Mouse (Mus musculus): Measurements from ENCODE around the gene Il12rb2.
A peak's percentile ranks its signal among the peaks of the same experiment; 100 is the strongest.

The Il12rb2 gene

DNA sequence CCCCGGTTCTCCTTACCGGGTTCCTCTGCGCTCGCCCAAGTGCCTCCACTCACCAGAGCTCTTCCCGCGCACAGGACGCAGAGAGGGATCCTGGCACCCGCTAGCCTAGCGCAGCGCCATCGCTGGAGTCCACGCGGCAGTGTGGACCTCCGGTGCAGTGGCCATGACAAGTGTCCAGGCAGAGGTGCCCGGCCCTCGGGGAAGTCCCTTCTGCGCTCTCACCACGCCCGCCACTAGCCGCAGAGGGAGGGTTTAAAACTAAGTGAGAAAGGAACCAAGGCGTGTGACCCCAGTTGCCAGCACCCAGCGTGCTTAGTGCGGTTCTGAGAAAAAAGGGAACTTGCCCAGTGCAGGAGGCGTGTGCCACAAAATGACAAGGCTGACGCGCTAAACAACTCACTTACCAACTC, at the start of gene Il12rb2:
Gene Il12rb2, minus strand, starts transcription at position 207 of the 410 bp plus-strand sequence.
- peak; percentile 3 for DNase-seq

DNA sequence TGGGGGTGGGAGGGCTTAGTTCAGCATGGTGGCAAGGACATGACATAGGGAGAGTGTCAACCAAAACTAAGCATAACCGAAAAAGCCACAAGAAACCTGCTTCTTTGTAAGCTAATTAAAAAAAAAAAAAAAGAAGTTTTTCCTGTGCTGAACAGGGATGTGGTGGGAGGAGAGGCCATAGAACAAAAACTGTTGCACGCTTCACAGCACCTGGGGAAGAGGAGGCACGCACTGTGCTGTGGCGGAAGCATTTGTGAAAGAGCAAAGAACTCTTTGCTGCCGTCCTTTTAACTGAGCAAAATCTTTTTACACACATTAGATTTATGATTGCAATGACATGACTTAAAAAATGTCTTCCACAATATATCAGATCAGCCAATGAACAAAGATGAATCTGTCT, 45.8 kb upstream of the Il12rb2 start:
- DNase-seq = no peak

DNA sequence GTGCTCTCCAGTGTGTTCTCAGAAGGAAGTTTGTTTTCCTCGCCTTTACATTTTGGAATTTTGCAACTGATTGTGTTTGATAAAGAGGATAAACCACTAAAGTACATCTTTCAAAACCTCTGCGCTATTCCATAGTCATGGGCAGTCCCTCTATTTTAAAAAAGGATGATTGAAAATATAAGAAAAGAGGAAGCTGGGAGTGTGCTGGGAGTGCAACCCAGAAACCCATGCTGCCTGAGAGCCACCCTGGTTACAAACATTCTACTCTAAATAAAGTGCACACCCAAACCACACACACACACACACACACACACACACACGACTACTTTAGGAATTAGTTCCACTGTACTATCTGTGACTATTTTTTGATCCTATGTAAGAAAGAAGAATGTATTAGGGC, 40.6 kb upstream of the Il12rb2 start:
- DNase-seq = no peak

DNA sequence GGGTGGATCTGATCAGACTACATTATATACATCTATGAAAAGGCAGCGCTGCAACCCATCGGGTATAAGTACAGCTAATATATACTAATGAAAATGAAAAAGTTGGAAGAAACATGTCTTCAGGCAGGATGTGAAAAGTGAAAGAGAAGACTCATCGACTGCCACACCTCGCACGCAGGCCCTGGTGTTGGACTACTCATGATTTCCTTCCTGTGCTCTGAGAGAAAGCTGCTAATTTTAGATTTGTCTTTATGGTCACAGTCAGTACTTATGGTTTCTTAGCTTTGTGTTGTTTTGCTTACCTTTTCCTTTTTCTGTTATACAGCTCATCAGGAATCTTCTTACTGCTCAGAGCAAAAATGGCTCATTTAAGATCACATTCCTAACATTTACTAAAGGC, 39.3 kb upstream of the Il12rb2 start:
- no peak for DNase-seq

DNA sequence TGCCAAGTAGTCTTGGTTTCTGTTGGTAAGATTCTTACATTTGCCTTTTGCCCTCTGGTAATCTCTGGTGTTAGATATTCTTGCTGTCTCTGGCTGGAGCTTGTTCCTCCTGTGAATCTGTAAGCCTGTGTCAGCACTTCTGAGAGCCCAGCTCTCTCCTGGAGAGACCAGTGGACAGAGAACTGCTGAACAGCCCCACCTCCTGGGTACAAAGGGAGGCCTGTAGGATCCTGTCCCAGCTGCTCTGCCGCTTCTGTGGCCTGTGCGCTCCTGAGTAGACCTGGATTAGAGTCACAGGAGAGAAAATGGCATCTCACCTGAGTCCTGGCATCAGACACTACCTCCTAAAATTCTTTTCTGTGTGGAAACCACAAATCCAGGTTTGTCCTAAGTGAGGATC, 37.4 kb upstream of the Il12rb2 start:
- no peak for DNase-seq

DNA sequence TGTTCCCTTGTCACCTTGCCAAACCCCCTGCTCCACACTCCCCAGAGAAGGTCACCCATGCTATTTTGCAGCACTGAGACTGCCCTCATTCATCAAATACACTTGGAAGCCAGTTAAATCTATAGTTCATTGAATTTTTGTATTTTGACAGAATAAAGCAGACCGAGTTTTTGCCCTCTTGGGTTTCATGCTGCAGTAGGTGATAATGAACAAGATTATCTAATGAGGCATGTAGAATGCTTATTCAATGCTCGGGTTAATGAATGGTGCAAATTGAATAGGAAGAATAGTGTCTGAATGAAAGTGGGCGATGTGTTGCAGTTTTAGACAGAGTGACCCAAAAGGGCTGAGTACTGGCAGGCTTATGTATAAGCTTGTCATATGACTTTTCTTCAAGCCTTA, 29.3 kb upstream of the Il12rb2 start:
- no peak for DNase-seq

DNA sequence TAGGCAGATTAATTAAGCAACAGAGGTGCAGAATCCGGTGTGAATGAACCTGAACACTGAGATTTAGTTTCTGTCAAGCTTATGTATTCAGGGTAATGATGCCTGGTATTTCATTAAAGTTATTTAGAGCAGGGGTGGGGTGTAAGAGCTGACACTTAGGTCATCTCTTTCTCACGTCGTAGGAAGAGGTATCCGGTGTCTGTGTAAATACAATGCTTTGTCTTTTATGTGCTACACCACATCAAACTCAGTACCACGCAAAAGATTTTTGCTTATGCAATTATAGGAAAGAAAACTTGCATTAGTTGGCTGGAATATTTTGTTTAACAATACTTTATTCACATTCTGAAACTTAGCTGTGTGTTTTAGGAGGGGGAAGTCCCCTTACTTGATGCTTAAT, 23.6 kb upstream of the Il12rb2 start:
- DNase-seq = no peak

DNA sequence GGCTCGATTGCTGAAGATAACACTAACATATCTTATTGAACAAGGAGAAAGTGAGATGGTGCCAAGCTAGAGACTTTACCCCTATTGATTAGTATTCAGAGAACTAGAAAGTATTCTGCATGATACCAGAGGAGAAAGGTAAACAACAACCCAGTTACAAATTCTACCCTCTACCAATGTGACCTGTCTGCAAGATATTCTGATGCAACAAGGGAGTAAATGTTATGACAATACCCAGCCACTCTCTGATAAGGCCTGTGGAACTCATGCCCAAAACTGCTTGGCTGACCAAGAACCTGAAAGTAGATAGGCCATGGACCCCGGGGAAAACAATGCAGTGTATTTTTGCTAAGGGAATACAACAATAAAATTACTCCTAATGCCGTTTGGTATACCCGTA, 10.2 kb downstream of the Il12rb2 start:
- no peak for DNase-seq

DNA sequence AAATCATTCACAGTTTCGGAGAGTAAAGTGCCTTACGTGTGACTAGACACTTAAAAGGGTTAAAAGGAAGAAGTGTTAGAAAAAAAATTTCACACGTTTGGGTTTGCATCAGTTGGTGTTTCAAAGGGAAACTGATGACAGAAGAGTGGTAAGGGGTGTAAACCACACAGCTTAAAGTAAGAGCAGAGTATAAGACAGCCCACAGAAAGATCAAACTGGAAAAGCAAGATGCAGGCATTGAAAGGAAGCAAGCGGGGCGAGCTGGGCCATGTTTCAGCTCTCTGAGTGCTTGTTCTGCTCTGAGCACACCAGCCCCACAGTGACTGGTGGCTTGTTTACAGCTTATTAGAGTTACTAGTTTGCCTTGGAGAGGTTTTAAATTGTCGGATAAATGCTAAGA, 27.9 kb downstream of the Il12rb2 start:
- DNase-seq = no peak

DNA sequence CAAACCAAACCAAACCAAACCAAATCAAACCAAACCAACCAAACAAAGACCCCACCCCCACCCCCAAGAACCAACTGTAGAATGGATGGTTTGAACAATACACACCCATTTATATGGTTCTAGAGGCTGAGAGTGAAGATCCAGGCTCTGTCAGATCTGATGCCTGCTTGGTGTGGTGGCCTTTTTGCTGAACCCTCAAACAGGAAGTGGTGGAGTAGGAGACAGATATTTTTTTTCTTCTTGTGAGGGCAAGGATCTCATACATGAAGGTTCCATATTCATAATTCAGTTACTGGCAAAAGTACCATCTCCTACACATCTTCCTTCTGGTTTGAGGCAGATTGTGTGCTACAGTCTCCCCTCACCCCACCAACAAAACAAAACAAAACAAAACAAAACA, 36.5 kb downstream of the Il12rb2 start:
- DNase-seq = no peak

DNA sequence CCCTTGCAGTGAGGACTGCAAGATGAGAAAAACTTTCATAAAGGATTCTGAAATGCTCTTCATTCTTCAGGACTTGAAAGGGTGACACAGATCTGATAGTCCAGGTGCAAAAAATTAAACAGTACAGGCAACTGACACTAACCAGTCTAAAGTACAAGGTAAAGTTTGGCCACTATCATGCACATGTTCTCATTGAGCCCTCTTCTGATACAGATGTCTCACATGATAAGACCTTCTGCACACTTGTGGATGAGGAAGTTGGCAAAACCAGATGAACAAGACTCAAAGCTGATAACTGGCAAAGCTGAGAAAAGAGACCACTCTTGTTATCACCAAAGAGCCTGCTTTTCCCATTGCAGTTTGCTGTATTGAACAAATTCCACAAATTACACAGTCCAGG, 38.0 kb downstream of the Il12rb2 start:
- no peak for DNase-seq

DNA sequence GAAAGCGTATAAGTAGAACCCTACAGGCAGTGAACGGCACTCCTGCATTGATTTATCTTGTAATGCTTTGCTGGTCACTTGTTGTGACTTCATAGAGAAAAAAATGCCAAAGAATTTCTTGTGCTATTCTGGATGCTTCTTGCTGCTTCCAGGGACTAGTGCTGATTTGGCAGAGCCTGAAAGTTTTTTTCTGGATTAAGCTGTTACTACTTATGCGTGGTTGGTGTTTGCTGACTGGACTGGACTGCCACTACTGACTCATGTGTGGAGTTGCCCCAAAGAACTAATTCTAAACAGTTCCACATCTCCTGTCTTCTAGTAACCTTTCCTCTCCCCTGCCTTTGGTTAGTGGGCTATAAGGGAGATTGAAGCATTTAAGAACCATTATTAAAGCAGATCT, 52.2 kb downstream of the Il12rb2 start:
- no peak for DNase-seq

DNA sequence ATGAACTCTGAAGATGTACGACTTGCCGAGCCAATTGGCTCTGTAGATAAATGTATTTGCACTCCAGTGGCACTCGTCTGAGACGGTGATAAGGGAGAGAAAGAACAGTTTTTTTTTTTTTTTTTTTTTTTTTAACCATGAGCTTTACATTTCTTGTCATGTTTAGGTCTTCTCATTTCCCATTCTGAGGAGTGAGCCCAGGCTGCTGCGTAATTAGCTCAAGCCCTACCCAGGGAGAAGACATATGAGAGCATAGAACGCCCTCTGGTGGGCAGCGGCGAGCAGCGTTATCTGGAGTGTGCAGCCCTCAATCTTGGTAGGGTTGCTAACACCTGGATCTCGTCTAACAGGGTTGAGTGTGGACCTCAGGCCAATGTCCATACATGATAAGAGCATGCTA, 57.5 kb downstream of the Il12rb2 start:
- DNase-seq = peak; percentile 79

DNA sequence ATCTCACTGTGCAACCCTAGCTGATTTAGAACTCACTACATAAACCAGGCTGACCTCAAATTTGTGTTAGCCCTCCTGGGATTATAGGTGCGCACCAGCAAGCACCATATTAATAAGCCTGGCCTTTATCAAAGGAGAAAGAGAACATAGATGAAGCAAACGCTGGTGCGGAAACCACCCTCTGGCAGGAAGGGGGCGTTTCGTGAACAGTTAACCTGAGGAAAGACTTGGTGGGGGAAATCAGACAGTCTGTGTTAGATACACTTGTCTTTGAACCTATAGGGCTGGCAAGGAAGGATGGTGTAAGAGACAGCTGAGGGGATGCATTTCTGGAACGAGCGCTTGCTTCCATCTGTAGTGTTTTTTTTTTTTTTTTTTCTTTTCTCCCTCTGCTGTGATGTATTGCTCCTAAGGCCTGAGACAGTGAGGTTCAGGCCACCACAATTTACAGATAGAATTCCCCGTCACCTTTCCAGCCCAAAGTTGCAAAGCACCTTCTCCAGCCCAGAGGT, 58.1 kb downstream of the Il12rb2 start:
- DNase-seq = no peak

DNA sequence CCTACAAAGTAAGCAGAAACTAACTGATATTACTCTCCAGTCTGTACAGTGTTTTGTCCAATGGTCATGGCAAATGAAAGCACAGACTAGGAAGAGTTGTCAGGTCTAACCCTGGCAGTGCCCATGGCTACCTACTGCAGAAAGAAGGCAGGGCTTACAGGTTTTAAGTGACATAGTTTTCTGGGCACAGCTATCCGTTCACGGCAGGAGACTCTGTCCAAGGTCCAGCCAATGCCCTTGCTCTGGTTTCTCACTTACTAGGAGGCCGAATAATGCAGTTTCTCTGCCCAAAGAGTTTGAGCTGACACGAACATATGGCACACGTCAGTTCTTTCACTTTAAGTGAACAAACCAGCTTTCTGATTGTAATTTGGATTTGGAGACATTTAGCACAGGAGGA, 58.9 kb downstream of the Il12rb2 start:
- DNase-seq = no peak

DNA sequence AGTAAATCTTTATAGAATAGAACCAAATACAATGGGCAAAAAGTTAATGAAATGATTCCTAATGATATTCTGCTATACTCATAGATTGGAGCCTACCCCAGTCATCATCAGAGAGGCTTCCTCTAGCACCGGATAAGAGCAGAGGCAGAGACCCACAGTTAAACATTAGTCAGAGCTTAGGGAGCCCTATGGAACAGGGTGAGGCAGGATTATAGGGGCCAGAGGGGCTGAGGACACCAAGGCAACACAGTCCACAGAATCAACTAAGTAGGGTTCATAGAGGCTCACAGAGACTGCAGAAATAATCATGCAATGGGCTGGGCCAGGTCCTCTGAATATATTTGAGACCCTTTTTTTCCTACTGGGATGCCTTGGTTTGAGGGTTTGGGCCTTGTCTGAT, 61.3 kb downstream of the Il12rb2 start:
- no peak for DNase-seq

DNA sequence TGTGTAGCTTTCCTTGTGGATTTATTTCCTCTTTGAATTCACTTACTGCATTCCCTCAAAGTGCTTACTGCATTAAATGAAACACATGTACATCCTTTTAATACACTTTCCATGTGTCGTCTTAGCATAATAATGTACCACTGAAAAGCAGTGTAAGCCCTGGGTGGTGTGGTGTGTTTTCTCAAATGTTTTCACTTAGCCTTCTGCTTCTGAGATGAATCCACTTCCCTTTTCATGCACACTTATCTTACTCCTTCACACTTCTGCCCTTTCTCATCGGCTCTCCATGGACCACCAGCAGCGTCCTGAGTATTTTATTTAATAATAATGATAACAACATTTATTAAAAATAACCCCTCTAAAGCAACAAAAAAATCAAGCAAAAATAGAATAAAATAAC, 66.2 kb downstream of the Il12rb2 start:
- no peak for DNase-seq

DNA sequence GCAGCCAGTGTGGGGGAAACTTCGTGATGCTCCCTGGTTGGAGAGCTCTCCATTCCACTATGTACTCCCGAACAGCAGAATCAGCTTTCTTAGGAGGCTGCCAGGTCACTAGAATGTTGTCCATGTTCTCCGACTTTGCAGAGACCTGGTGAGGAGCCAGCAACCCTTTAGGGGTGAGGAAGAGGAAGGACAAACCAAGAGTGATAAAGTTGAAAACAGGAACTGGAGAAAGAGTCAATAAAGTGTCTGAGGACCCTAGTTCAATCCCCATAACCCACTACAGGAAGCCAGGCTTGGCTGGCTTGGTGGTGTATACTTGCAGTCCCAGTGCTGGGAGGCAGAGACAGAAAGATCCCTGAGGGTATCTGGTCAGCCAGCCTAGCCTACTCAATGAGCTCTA, 67.0 kb downstream of the Il12rb2 start:
- DNase-seq = no peak

DNA sequence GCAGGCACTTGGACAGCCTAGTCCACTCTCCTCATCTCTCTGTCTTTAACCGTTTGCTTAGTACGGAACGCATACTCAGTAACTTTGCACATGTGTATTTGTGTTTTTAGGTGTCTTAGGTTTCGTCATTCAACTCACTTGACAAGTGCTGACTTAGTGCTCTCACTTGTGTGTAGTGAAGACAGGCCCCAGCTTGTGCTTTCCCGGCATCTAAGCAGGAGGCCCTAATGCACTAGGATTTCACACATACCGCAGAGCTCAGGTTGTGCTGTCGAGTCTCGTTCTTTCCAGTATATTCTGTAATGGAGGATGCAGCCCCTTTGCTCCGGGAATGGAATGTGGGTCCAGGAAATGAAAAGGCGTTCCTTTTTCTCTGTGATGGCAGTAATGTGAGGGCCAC, 72.8 kb downstream of the Il12rb2 start:
- DNase-seq = no peak

DNA sequence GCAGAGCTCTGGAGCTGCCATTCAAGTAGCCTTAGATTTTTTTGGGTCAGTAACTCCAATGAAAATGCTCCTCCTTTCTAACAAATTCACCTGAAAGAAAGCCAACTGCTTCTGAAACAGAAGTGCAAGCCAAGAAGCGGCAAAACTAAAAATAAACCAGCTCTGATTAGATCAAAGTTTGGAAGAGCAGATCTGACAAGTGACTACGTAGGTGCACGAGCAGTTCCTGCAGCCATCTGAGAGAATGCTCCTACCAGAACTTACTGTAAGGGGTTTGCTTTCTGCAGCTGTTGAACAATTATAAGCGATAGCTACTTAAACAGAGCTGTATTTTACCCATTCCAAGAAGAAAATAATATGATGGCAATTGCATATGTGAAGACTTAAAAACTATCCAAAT, 73.5 kb downstream of the Il12rb2 start:
- DNase-seq = no peak

DNA sequence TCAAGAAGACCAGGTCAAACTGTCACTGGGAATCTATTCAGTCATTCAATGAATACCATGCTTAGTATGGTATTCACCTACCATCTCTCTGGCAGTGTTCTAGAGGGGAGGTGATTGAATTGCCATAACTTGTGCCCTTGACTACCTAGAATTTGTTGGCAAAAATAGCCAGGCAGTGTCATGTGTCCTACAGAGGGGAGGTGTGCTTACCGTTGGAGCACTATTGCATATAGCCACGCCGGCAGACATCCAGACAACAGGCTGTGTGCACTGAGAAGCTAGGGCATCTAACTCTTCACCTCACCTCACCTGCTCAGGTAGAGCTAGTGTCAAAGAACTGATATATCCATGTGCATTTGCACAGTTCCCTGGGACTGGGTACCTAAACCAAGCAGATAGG, 74.8 kb downstream of the Il12rb2 start:
- DNase-seq = no peak

DNA sequence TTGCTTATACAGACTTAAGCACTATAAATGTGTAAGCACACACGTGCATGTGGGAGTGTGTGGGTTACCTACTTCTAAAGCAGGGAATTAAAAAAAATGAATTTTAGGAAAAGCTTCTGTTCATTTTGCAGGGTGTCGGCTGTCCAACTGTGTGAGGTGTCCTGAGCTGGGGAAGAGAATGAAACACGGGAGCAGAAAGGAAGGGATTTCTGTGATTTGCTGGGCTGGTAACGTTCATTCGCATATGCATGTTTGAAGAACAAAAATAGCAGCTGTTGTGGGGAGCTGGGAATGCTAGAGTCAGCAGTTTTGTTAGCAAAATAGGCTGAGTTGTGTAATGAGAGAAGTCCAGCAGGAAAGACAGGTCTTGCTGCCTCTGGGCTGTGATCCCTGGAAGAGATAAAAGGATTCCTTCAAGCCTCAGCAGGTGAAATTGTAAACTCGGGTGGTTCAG, 75.3 kb downstream of the Il12rb2 start:
- no peak for DNase-seq

DNA sequence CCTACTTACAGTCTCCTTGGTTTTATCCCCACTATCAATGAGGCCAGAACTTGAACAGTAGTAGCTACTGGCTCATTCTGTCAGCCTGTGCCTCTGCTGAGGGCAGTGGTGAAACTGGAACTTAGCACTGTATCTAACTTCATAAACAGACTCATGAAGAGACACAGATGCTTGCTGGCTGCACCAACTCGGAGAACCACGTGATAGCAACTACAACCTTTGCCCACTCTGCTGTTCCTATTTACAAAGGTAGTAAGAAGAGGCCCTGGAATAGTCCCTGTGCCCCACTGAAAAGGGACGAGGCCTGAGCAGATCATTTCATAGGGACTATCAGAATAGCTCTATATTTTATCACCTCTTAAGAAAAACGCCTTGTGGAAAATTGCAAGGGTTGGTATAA, 75.7 kb downstream of the Il12rb2 start:
- no peak for DNase-seq

DNA sequence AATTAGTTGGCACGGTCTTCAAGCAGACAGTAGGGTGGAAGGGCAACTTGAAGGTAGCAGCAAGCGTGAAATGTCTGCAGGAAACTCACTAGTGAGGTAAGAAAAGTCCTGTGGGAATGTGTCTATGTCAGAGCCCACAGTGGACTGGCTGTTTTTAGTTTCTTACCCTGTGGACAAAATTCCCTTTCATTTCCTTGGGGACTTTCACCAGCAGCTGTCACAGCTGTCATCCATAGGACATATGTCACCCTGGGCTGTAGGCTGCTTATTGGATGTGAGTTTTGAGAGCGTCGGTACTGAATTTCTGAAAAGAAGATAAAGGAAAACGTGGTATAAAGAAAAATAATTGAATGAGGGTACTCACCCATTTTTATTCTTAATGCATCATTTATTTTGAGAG, 77.2 kb downstream of the Il12rb2 start:
- no peak for DNase-seq

DNA sequence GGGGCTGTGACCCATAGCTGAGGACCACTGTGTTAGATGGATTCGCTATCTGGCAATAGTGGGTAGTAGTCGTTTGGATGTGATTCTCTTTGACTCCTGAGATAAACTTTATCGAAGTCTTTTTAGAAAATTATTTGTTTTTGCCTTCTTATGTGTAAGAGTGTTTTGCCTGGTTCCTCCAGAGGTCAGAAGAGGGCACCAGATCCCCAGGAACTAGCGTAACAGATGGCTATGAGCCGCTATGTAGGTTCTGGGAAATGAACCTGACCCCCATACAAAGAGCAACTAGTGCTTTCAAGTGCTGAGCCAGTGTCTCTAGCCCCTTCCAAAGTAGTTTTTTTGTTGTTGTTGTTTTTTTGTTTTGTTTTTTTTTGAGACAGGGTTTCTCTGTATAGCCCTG, 79.9 kb downstream of the Il12rb2 start:
- DNase-seq = no peak

DNA sequence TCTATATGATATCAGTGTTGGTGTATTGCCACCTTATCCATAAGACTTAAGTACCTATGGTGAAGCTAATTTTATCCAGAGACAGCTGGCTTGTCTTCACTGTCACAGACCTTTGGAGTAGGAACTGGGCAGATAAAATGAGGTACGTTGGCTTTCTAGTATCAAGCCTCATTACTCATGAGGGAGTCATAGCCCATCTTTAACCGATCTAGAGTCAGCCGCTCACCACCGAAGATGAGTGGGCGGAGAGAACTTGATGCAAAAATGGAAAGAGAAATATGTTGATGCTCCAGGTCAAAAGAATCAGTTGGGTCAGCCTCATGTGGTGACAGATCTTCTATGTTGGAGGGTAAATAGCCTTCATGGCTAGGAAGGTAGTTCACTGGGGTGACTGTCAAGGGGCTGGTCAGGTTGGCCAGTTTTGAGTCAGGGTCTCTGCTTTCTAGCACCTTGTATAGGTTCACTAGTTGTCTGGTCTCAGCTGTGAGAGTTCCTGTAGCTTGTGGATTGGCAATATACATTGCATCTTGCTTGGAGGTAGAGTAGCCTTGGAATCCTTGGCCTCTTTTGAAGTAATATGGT, 83.9 kb downstream of the Il12rb2 start:
- no peak for DNase-seq

All from right cerebral cortex, postnatal 4 days (tissue).